Mouse (Mus musculus) lung, embryonic 14.5 days (tissue): ENCODE data around the gene Stab2. TPM values are rescaled to one million over a fixed set of nuclear protein-coding genes. Genes with fewer than 3 reads are reported as not detected.

ENCODE experiments used
- ATAC-seq: fragments of 200-750 bp; cut with Nextera tagmentation; 2 replicates; pipeline ENCODE4 v1.8.0; 2017; ENCODE audit warnings: mild to moderate bottlenecking, moderate TSS enrichment, moderate library complexity; ENCODE audit not compliant: insufficient read depth
- DNase-seq: peaks from one replicate; pipeline ENCODE4 v3.0.0-alpha.2; 2015
- H3K27ac ChIP-seq: fragments of 300-500 bp; sonication (generic); 2 replicates; pipeline ENCODE4 v1.5.1; 2014; ENCODE audit warnings: low read depth, mild to moderate bottlenecking, moderate library complexity
- H3K27me3 ChIP-seq: fragments of 300-500 bp; sonication (generic); 2 replicates; pipeline ENCODE4 v1.6.1; 2014; ENCODE audit warnings: low read length, control low read depth; ENCODE audit not compliant: insufficient read depth
- H3K36me3 ChIP-seq: fragments of 300-500 bp; sonication (generic); 2 replicates; pipeline ENCODE4 v1.6.1; 2014; ENCODE audit warnings: control low read depth; ENCODE audit not compliant: insufficient read depth
- H3K4me1 ChIP-seq: fragments of 300-500 bp; sonication (generic); 2 replicates; pipeline ENCODE4 v1.6.1; 2014; ENCODE audit warnings: antibody characterized with exemption, control low read depth; ENCODE audit not compliant: insufficient read depth
- H3K4me2 ChIP-seq: fragments of 300-500 bp; sonication (generic); 2 replicates; pipeline ENCODE4 v1.6.1; 2014; ENCODE audit warnings: mild to moderate bottlenecking
- H3K4me3 ChIP-seq: fragments of 300-500 bp; sonication (generic); 2 replicates; pipeline ENCODE4 v1.5.1; 2014; ENCODE audit warnings: low read depth, low read length
- H3K9ac ChIP-seq: fragments of 300-500 bp; sonication (generic); 2 replicates; pipeline ENCODE4 v1.6.1; 2014
- H3K9me3 ChIP-seq: fragments of 300-500 bp; sonication (generic); 2 replicates; pipeline ENCODE4 v1.6.1; 2016; ENCODE audit warnings: low read depth, low read length, control low read depth
- CTCF ChIP-seq: IDR thresholded peaks from 2 replicates; pipeline ENCODE4 v1.5.1; 2016; ENCODE audit warnings: antibody characterized with exemption, low read depth
- WGBS: fragments of 180-500 bp; shearing (Covaris S2); extraction: QIAGEN DNeasy Blood & Tissue Kit; methylation state at CpG from one replicate; pipeline ENCODE4 v1.1.7; 2014; 5-methylcytosine and 5-hydroxymethylcytosine counted together
- polyA plus RNA-seq: library from polyadenylated mRNA; unstranded; fragments of >200 nt; fragmentation: Nextera tagmentation; extraction: Ambion mirVana; gene quantifications from 2 replicates; pipeline ENCODE4 v1.2.1, GENCODE M21; 2014

The Stab2 gene
- polyA plus RNA-seq, 1 experiment from 2014 or later, result 5.8 TPM

GRCm38 (mm10) chr10:86891066-86891465 is 116.8 kb downstream of the Stab2 start:
- H3K4me1 ChIP-seq, result no peaks in the 10 kb centered on the region
- no peak overlapping the region for H3K9ac ChIP-seq
- no peaks in the 10 kb centered on the region for H3K27me3 ChIP-seq
- no peak overlapping the region for H3K27ac ChIP-seq
- no peak for ATAC-seq
- no peak for DNase-seq
- TF ChIP-seq CTCF, result no peak
- no peak overlapping the region for H3K4me3 ChIP-seq
- no peak overlapping the region for H3K4me2 ChIP-seq
- H3K36me3 ChIP-seq, result no peaks in the 10 kb centered on the region
- 77% methylated on average over 1 of the region's 1 CpGs for WGBS
- no peaks in the 10 kb centered on the region for H3K9me3 ChIP-seq

- Histone ChIP-seq H3K4me2 (no peak overlapping the region), H3K9me3 (no peaks in the 10 kb centered on the region), H3K27ac (no peak overlapping the region), H3K9ac (no peak overlapping the region), H3K4me3 (no peak overlapping the region), H3K4me1 (no peaks in the 10 kb centered on the region), H3K36me3 (no peaks in the 10 kb centered on the region), H3K27me3 (no peaks in the 10 kb centered on the region)
- TF ChIP-seq CTCF, result no peak
- ATAC-seq (no peak), DNase-seq (no peak)
- WGBS, result 87% methylated on average over 14 of the region's 14 CpGs
Observed at GRCm38 (mm10) chr10:86890166-86890930, 117.5 kb downstream of the Stab2 start.

GRCm38 (mm10) chr10:86889440-86889839 is 118.4 kb downstream of the Stab2 start:
- Histone ChIP-seq H3K36me3 (no peaks in the 10 kb centered on the region), H3K9me3 (no peaks in the 10 kb centered on the region), H3K27me3 (no peaks in the 10 kb centered on the region), H3K27ac (no peak overlapping the region), H3K4me1 (no peaks in the 10 kb centered on the region), H3K9ac (no peak overlapping the region), H3K4me3 (no peak overlapping the region), H3K4me2 (no peak overlapping the region)
- no peak for ATAC-seq
- no peak for TF ChIP-seq CTCF
- no peak for DNase-seq

GRCm38 (mm10) chr10:86886434-86886833 is 121.4 kb downstream of the Stab2 start:
- H3K36me3 ChIP-seq, result no peaks in the 10 kb centered on the region
- no peaks in the 10 kb centered on the region for H3K4me1 ChIP-seq
- no peaks in the 10 kb centered on the region for H3K27me3 ChIP-seq
- WGBS, result 83% methylated on average over 1 of the region's 1 CpGs
- H3K9ac ChIP-seq, result no peak overlapping the region
- H3K27ac ChIP-seq, result no peak overlapping the region
- no peak overlapping the region for H3K4me3 ChIP-seq
- TF ChIP-seq CTCF, result no peak
- H3K4me2 ChIP-seq, result no peak overlapping the region
- no peaks in the 10 kb centered on the region for H3K9me3 ChIP-seq
- DNase-seq, result no peak
- no peak for ATAC-seq

GRCm38 (mm10) chr10:86881448-86881847 is 126.4 kb downstream of the Stab2 start:
- DNase-seq (no peak), ATAC-seq (no peak)
- no peak for TF ChIP-seq CTCF

GRCm38 (mm10) chr10:86880071-86880806 is 127.6 kb downstream of the Stab2 start:
- H3K9ac ChIP-seq, result no peak overlapping the region
- H3K4me1 ChIP-seq, result no peaks in the 10 kb centered on the region
- H3K27me3 ChIP-seq, result no peaks in the 10 kb centered on the region
- no peak for TF ChIP-seq CTCF
- no peak for DNase-seq
- no peak for ATAC-seq
- H3K9me3 ChIP-seq, result no peaks in the 10 kb centered on the region
- H3K36me3 ChIP-seq, result no peaks in the 10 kb centered on the region
- 54% methylated on average over 5 of the region's 5 CpGs for WGBS
- no peak overlapping the region for H3K27ac ChIP-seq
- H3K4me3 ChIP-seq, result no peak overlapping the region
- H3K4me2 ChIP-seq, result no peak overlapping the region

More at GRCm38 (mm10) chr10:86881448-86881847, 126.4 kb downstream of the Stab2 start:
- no peaks in the 10 kb centered on the region for H3K9me3 ChIP-seq
- no peak overlapping the region for H3K9ac ChIP-seq
- H3K4me3 ChIP-seq, result no peak overlapping the region
- no peaks in the 10 kb centered on the region for H3K36me3 ChIP-seq
- H3K4me2 ChIP-seq, result no peak overlapping the region
- H3K27ac ChIP-seq, result no peak overlapping the region
- H3K4me1 ChIP-seq, result no peaks in the 10 kb centered on the region
- no peaks in the 10 kb centered on the region for H3K27me3 ChIP-seq

- H3K4me1 ChIP-seq, result no peaks in the 10 kb centered on the region
- WGBS, result 75% methylated on average over 7 of the region's 7 CpGs
- H3K36me3 ChIP-seq, result no peaks in the 10 kb centered on the region
- H3K27me3 ChIP-seq, result no peaks in the 10 kb centered on the region
- TF ChIP-seq CTCF, result no peak
- ATAC-seq (no peak), DNase-seq (no peak)
- no peaks in the 10 kb centered on the region for H3K9me3 ChIP-seq
- H3K4me2 ChIP-seq, result no peak overlapping the region
- H3K27ac ChIP-seq, result no peak overlapping the region
- no peak overlapping the region for H3K4me3 ChIP-seq
- H3K9ac ChIP-seq, result no peak overlapping the region
Observed at GRCm38 (mm10) chr10:86878721-86879120, 129.1 kb downstream of the Stab2 start.
